Mouse (Mus musculus) brain, embryonic 14.5 days (tissue): ENCODE data around the gene Tmem274.

ENCODE experiments used
- CTCF ChIP-seq: fragments of 200-500 bp; IDR thresholded peaks from 2 replicates; pipeline ENCODE4 v1.5.1; 2012; ENCODE audit warnings: inconsistent platforms, mild to moderate bottlenecking, moderate library complexity, borderline replicate concordance; ENCODE audit not compliant: insufficient read depth, insufficient read length; ENCODE audit errors: extremely low read depth
- POLR2A ChIP-seq: fragments of 200-500 bp; IDR thresholded peaks from 2 replicates; pipeline ENCODE4 v1.6.1; 2012; ENCODE audit warnings: mild to moderate bottlenecking, inconsistent platforms, borderline replicate concordance; ENCODE audit not compliant: poor library complexity, insufficient read depth, insufficient read length, severe bottlenecking; ENCODE audit errors: extremely low read depth

DNA sequence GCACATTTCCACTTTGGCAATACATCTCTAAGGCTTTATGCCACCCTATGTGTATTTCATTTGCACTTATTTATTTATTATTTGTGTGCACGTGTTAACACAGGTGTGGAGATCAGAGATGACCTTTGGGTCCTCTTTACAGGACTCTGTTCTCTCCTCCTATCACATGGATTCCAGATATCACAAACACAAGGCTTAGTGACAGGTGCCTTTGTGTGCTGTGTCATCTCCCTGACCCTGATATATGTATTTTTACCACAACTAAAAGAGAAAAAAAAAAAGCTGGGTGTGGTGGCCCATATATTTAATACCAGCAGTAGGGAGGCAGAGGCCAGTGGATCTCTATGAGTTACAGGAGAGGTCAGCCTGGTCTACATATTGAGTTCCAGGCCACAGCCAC lies 32.7 kb upstream of the Tmem274 start:
- TF ChIP-seq POLR2A (no peak), CTCF (no peak)
